Mouse (Mus musculus) intestine, postnatal 0 days (tissue): ENCODE measurements around the gene 4930469K13Rik. TPM values are rescaled to one million over a fixed set of nuclear protein-coding genes. Genes with fewer than 3 reads are reported as not detected.

Experiments
- ATAC-seq: fragments of 200-750 bp; cut with Nextera tagmentation; 2 replicates; pipeline ENCODE4 v1.8.0; 2017; ENCODE audit warnings: mild to moderate bottlenecking, moderate TSS enrichment, moderate library complexity
- H3K27ac ChIP-seq: fragments of 300-500 bp; sonication (generic); 2 replicates; pipeline ENCODE4 v1.5.1; 2014; ENCODE audit warnings: mild to moderate bottlenecking, low read depth, low read length, moderate library complexity
- H3K27me3 ChIP-seq: fragments of 300-500 bp; sonication (generic); replicated peaks from 2 replicates; pipeline ENCODE4 v1.6.1; 2014; ENCODE audit warnings: low read length, mixed read lengths; ENCODE audit not compliant: control insufficient read depth, insufficient read depth
- H3K36me3 ChIP-seq: fragments of 300-500 bp; sonication (generic); 2 replicates; pipeline ENCODE4 v1.6.1; 2014; ENCODE audit warnings: mild to moderate bottlenecking, moderate library complexity; ENCODE audit not compliant: control insufficient read depth, insufficient read depth
- H3K4me1 ChIP-seq: fragments of 300-500 bp; sonication (generic); replicated peaks from 2 replicates; pipeline ENCODE4 v1.6.1; 2014; ENCODE audit warnings: antibody characterized with exemption, low read length, mixed read lengths; ENCODE audit not compliant: control insufficient read depth, insufficient read depth
- H3K4me2 ChIP-seq: fragments of 300-500 bp; sonication (generic); replicated peaks from 2 replicates; pipeline ENCODE4 v1.6.1; 2014; ENCODE audit warnings: low read depth, mild to moderate bottlenecking, moderate library complexity
- H3K4me3 ChIP-seq: fragments of 300-500 bp; sonication (generic); 2 replicates; pipeline ENCODE4 v1.5.1; 2014; ENCODE audit warnings: low read depth, low read length
- H3K9ac ChIP-seq: fragments of 300-500 bp; sonication (generic); 2 replicates; pipeline ENCODE4 v1.6.1; 2014; ENCODE audit warnings: mild to moderate bottlenecking, low read depth, low read length
- H3K9me3 ChIP-seq: fragments of 300-500 bp; sonication (generic); 2 replicates; pipeline ENCODE4 v1.6.1; 2016; ENCODE audit warnings: mixed run types; ENCODE audit not compliant: control insufficient read depth
- CTCF ChIP-seq: sonication (generic); IDR thresholded peaks from 2 replicates; pipeline ENCODE4 v1.5.1; 2016; ENCODE audit warnings: low read depth, mild to moderate bottlenecking, control low read depth, antibody characterized with exemption, moderate library complexity
- WGBS: fragments of 180-500 bp; shearing (Covaris S2); extraction: QIAGEN DNeasy Blood & Tissue Kit; methylation state at CpG from one replicate; pipeline ENCODE4 v1.1.7; 2014; 5-methylcytosine and 5-hydroxymethylcytosine counted together
- polyA plus RNA-seq: library from polyadenylated mRNA; unstranded; fragments of >200 nt; fragmentation: Nextera tagmentation; extraction: Ambion mirVana; gene quantifications from 2 replicates; pipeline ENCODE4 v1.2.1, GENCODE M21; 2015

The 4930469K13Rik gene
- polyA plus RNA-seq, 1 experiment from 2014 or later, result not detected

DNA sequence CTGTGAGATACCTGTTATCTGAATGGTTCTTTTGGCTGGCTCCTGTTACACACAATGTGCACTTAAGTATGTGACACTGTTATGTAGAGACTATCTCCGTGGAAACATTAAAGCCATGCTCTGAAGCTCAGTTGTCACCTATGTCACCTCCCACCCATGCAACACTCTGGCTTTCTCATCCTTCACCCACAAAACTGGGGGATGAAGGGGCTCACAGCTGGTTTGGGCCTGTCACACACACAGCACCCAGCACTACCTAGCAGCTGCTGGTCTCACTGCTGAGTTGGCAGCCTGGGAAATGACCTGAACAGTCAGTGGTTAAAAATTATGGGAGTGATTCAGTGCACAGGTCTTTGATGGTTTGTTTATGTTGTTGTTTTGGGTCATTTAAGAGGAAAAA lies 48.3 kb downstream of the 4930469K13Rik start:
- H3K4me3 ChIP-seq, result no peak overlapping the region
- no peak overlapping the region for H3K9ac ChIP-seq
- no peak overlapping the region for H3K27ac ChIP-seq
- H3K36me3 ChIP-seq, result no peaks in the 10 kb centered on the region
- no peak for TF ChIP-seq CTCF
- H3K9me3 ChIP-seq, result no peaks in the 10 kb centered on the region
- no peaks in the 10 kb centered on the region for H3K27me3 ChIP-seq
- no peaks in the 10 kb centered on the region for H3K4me1 ChIP-seq
- ATAC-seq, result no peak
- WGBS, result 81% methylated on average over 1 of the region's 1 CpGs
- H3K4me2 ChIP-seq, result no peak overlapping the region

DNA sequence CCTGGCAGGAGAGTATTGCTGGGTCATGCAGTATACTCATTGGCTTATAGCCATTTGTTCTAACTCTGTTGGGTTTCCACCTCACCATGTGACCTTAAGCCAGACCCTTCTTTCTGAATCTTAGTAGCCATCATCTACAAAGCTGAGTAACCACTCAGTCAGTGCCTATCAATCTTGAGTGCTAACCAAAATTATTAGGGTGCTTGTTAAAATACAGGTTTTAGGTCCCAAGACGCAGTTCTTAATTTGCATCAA lies 49.3 kb downstream of the 4930469K13Rik start:
- H3K27me3 ChIP-seq, result no peaks in the 10 kb centered on the region
- TF ChIP-seq CTCF, result no peak
- H3K9ac ChIP-seq, result no peak overlapping the region
- no peak overlapping the region for H3K4me3 ChIP-seq
- no peak for ATAC-seq
- 0 out of 2 replicates have a peak overlapping the region, but pooled peaks have one; percentile 17 for H3K4me2 ChIP-seq
- no peak overlapping the region for H3K27ac ChIP-seq
- no peaks in the 10 kb centered on the region for H3K9me3 ChIP-seq
- H3K36me3 ChIP-seq, result no peaks in the 10 kb centered on the region
- 88% methylated on average over 1 of the region's 1 CpGs for WGBS
- no peaks in the 10 kb centered on the region for H3K4me1 ChIP-seq

DNA sequence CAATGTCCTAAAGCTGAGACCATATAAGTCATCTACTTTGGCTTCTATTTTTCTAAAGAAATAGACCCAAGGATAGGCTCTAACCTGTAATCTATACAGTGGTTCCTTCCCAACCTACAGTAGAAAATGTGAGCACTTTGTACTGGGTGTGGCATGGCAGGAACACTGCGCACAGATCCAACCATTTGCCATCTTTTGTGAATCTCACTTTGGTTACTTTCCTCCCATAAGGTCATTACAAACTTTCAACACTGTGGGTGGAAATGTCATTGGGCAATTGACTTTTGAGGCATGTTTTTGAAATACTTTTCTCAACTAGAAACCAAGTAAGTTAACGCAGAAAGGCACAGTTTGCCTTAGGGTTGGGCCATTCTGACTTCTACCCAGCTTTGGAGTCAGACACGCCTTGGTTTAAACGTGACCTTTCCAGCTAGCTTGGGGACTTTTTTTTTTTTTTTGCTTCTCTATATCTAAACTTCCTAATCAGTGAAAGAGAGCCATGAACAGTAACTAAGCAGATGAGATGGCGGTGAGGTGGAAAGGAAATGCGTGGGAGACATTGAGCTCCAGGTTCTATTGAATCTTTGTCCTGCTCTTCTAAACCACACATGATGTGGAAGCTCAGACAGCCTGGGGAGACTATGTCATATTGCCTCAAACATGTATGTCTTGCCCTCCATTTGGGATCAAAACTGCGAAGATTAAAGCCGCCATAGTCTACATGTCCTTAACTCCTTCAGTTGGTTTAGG lies 49.8 kb downstream of the 4930469K13Rik start:
- 77% methylated on average over 8 of the region's 8 CpGs for WGBS
- H3K9ac ChIP-seq, result no peak overlapping the region
- no peaks in the 10 kb centered on the region for H3K27me3 ChIP-seq
- no peak overlapping the region for H3K27ac ChIP-seq
- no peak overlapping the region for H3K4me3 ChIP-seq
- TF ChIP-seq CTCF, result no peak
- no peaks in the 10 kb centered on the region for H3K9me3 ChIP-seq
- no peaks in the 10 kb centered on the region for H3K36me3 ChIP-seq
- H3K4me2 ChIP-seq, result 0 out of 2 replicates have a peak overlapping the region, but pooled peaks have one; percentile 17
- no peaks in the 10 kb centered on the region for H3K4me1 ChIP-seq
- ATAC-seq, result no peak

DNA sequence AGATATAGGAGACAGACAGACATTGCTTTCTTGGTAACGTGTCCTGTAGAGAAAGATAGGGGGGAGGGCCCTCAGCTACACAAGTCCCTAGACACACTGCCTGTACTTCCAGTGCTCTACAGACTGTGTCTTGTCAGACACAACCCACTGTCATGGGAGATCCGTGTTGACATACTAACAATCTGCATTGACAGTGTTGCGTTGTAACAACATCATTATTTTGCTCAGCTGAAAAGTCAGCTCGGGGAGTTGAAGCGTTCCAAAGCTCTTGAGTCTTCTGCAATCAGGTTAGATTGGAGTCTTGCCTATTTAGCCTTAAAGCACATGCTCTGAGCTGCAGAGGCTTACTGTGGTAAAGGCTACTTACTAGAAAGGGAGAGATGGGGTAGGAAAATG lies 50.8 kb downstream of the 4930469K13Rik start:
- H3K27me3 ChIP-seq, result no peaks in the 10 kb centered on the region
- TF ChIP-seq CTCF, result no peak
- ATAC-seq, result no peak
- 83% methylated on average over 5 of the region's 5 CpGs for WGBS
- no peaks in the 10 kb centered on the region for H3K9me3 ChIP-seq
- no peak overlapping the region for H3K4me2 ChIP-seq
- H3K4me3 ChIP-seq, result no peak overlapping the region
- H3K9ac ChIP-seq, result no peak overlapping the region
- no peak overlapping the region for H3K27ac ChIP-seq
- H3K4me1 ChIP-seq, result no peaks in the 10 kb centered on the region
- H3K36me3 ChIP-seq, result no peaks in the 10 kb centered on the region

DNA sequence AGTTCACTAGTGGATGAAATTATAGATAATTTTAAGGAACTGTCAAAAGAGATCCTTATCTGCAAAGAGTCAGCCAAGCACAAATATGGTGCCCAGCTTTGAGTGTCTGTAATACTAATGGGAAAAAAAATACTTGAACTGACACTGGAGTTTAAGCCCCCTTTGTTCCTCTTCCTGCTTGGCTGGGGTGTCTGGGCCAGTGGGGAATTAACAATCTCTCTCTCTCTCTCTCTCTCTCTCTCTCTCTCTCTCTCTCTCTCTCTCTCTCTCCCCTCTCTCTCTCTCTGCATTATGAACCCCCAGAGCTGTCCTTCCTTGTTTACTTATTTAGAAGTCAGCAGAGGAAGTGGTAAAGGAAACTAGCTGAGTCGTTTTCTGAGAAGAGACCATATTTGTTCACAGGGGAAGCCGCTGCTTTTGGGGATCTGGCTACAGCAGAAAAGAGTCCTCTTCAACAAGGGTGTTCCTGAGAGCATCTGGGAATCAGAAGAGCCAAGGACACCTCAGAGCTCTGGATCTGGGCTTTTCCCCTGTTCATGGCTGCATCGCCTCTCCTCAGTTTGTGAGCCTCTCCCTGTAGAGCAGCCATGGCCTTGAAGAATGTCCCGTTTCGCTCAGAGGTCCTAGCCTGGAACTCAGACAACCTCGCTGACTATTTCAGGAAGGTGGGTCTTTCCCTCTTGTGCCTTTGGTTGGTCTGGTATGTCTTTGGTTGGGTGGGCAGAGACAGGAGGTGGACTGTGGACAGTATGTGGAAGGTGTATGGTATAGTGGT lies 51.4 kb downstream of the 4930469K13Rik start, which contains the start of gene Lcp2:
Lcp2 (plus strand) TSS at position 154 of the 775 bp plus-strand sequence.
- Histone ChIP-seq H3K27ac (no peak within 1 kb of the TSS), H3K27me3 (no peaks in the 10 kb centered on the region), H3K9ac (no peak within 1 kb of the TSS), H3K4me2 (no peak within 1 kb of the TSS), H3K36me3 (no peaks in the 10 kb centered on the region), H3K4me1 (no peaks in the 10 kb centered on the region), H3K9me3 (no peaks in the 10 kb centered on the region), H3K4me3 (no peak within 1 kb of the TSS)
- TF ChIP-seq CTCF, result no peak
- no peak for ATAC-seq
- 77% methylated on average over 6 of the region's 6 CpGs for WGBS

DNA sequence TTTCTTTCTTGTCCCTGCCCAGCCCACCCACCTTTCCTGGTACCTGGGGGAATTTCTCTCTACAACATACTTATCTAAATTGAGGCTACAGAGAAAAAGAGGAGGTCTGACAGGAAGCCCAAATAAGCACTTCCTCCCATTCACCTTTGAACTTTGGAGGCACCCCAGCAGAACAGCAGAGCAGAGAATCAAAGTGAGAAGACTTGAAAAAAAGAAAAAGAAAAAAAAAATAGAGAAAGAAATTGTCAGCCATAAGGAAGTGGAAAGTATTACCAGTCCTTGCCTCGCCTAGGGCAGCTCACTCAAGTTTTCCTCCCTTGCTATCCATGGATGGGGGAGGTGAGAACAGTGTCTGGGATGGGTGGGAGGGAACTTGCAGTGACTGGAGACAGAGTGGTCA lies 55.5 kb downstream of the 4930469K13Rik start:
- Histone ChIP-seq H3K4me2 (no peak overlapping the region), H3K4me1 (no peaks in the 10 kb centered on the region), H3K36me3 (no peaks in the 10 kb centered on the region), H3K27me3 (no peaks in the 10 kb centered on the region), H3K4me3 (no peak overlapping the region), H3K9me3 (no peaks in the 10 kb centered on the region), H3K27ac (no peak overlapping the region), H3K9ac (no peak overlapping the region)
- ATAC-seq, result no peak
- WGBS, result 39% methylated on average over 1 of the region's 1 CpGs
- TF ChIP-seq CTCF, result no peak
